Mouse (Mus musculus) myocyte (in vitro differentiated cells): ENCODE results near the gene Ccl17. TPM values are rescaled to one million over a fixed set of nuclear protein-coding genes. Genes with fewer than 3 reads are reported as not detected.
"Not testable (repeated sequence)": the region's sequence is repeated elsewhere in the genome, so short reads cannot be mapped to it uniquely, and the experiment has no call there.

Experiments used
- H3K27me3 ChIP-seq: one replicate; pipeline ENCODE4 v1.6.1; 2011; ENCODE audit not compliant: control insufficient read depth, insufficient read depth, insufficient read length
- H3K36me3 ChIP-seq: one replicate; pipeline ENCODE4 v1.6.1; 2011; ENCODE audit not compliant: control insufficient read depth, insufficient read depth
- H3K4me2 ChIP-seq: one replicate; pipeline ENCODE4 v1.6.1; 2011; ENCODE audit warnings: low read depth, control low read depth
- H3K4me3 ChIP-seq: one replicate; pipeline ENCODE4 v1.5.1; 2011; ENCODE audit warnings: mild to moderate bottlenecking, control low read depth, moderate library complexity
- H3K79me2 ChIP-seq: one replicate; pipeline ENCODE4 v1.6.1; 2011; ENCODE audit not compliant: control insufficient read depth, insufficient read depth
- H3ac ChIP-seq: one replicate; pipeline ENCODE4 v1.6.1; 2011; ENCODE audit not compliant: control insufficient read depth, insufficient read length
- CEBPB ChIP-seq: IDR thresholded peaks from 2 replicates; pipeline ENCODE4 v1.6.1; 2011; ENCODE audit warnings: mild to moderate bottlenecking, moderate library complexity; ENCODE audit not compliant: poor library complexity, insufficient read depth, severe bottlenecking
- E2F4 ChIP-seq: IDR thresholded peaks from one replicate; pipeline ENCODE4 v1.6.1; 2011; ENCODE audit warnings: mild to moderate bottlenecking, control low read depth, moderate library complexity; ENCODE audit not compliant: insufficient read depth
- MAX ChIP-seq: IDR thresholded peaks from one replicate; pipeline ENCODE4 v1.6.1; 2011; ENCODE audit warnings: low read depth, mild to moderate bottlenecking, control low read depth
- MYOD1 ChIP-seq, 3 experiments: IDR thresholded peaks; one replicate each; pipeline ENCODE4 v1.6.1; 2011; ENCODE audit warnings: control low read depth in 2 of 3, low read depth in 2 of 3, mild to moderate bottlenecking in 2 of 3, moderate library complexity in 1 of 3; ENCODE audit not compliant: insufficient read length in 2 of 3, control insufficient read depth in 1 of 3
- MYOG ChIP-seq, 3 experiments: IDR thresholded peaks; one replicate each; pipeline ENCODE4 v1.6.1; 2011; ENCODE audit warnings: control low read depth in 2 of 3, low read depth in 2 of 3, mild to moderate bottlenecking in 2 of 3; ENCODE audit not compliant: insufficient read length in 2 of 3, control insufficient read depth in 1 of 3, insufficient read depth in 1 of 3
- POLR2A ChIP-seq: IDR thresholded peaks from one replicate; pipeline ENCODE4 v1.6.1; 2011; ENCODE audit warnings: low read depth, mild to moderate bottlenecking, control low read depth, moderate library complexity; ENCODE audit not compliant: insufficient read length
- POLR2AphosphoS2 ChIP-seq: IDR thresholded peaks from one replicate; pipeline ENCODE4 v1.6.1; 2011; ENCODE audit warnings: low read depth, control low read depth; ENCODE audit not compliant: insufficient read length
- REST ChIP-seq: IDR thresholded peaks from one replicate; pipeline ENCODE4 v1.6.1; 2011; ENCODE audit warnings: mild to moderate bottlenecking, control low read depth, moderate library complexity; ENCODE audit not compliant: insufficient read depth, insufficient read length
- SRF ChIP-seq: IDR thresholded peaks from one replicate; pipeline ENCODE4 v1.6.1; 2011; ENCODE audit warnings: low read depth; ENCODE audit not compliant: control insufficient read depth, insufficient read length
- TCF12 ChIP-seq: IDR thresholded peaks from one replicate; pipeline ENCODE4 v1.6.1; 2011; ENCODE audit warnings: mild to moderate bottlenecking, control low read depth; ENCODE audit not compliant: poor library complexity, insufficient read depth, severe bottlenecking
- TCF3 ChIP-seq: IDR thresholded peaks from one replicate; pipeline ENCODE4 v1.6.1; 2011; ENCODE audit warnings: low read depth, control low read depth; ENCODE audit not compliant: insufficient read length
- USF1 ChIP-seq: IDR thresholded peaks from one replicate; pipeline ENCODE4 v1.6.1; 2011; ENCODE audit warnings: low read depth, mild to moderate bottlenecking, control low read depth, moderate library complexity
- polyA plus RNA-seq: library from polyadenylated mRNA; unstranded; fragments of >200 nt; fragmentation: generic; extraction: Trizol; gene quantifications from one replicate; pipeline ENCODE4 v1.2.1, GENCODE M21; 2012; ENCODE audit warnings: missing spikeins

Ccl17 gene
- polyA plus RNA-seq, 1 experiment: 0.48 TPM

DNA sequence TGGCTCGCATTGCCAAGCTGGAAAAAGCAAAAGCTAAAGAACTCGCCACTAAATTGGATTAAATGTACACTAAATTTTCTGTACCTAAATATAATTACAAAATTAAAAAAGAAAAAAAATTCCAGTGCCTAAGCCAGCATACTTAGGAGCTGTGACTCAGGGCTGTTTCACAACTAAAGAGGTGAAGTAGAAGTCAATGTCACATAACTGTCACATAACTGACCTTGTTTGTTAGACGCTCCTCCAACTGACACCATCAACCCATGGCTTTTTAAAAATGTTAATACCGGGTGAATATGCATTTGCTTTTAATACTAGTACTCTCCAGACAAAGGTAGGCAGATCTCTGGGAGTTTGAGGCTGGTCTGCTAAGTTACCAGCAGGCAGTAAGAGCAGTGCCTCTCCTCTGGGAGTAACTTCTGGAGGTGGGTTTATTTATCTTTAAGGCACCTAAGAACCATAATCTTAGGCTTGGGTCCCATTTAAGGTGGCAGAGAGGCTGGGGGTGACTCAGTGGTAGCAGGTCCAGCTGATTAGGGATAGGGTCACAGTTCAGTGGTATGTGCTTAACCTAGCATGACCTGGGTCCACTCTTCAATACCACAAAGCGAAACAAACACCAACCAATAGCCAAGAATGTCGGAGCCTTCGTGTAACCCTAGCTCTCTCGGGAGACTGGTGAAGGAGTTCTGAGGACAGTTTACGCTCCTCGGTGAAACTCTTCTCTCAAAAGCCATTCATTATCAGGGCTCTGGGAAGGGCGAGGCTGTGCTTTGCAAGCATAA, 26.4 kb downstream of the Ccl17 start:
- H3K4me3 ChIP-seq: peak overlapping the region; percentile 96
- peak overlapping the region; percentile 62 for H3ac ChIP-seq
- peaks cover 2% of the 10 kb centered on the region for H3K36me3 ChIP-seq
- H3K4me2 ChIP-seq: peak overlapping the region; percentile 95
- H3K79me2 ChIP-seq: peaks cover 60% of the 10 kb centered on the region
- no peak for TF ChIP-seq POLR2A
- no peak for TF ChIP-seq MYOD1 (IDR thresholded peaks at IDR 0.05; ENCODE audit: control insufficient read depth in 1 of 3, insufficient read length in 2 of 3, low read depth in 2 of 3)
- no peak for TF ChIP-seq E2F4
- TF ChIP-seq POLR2AphosphoS2: no peak
- no peak for TF ChIP-seq TCF3
- H3K27me3 ChIP-seq: no peaks in the 10 kb centered on the region

GRCm38 (mm10) chr8:94837662-94838574, 27.7 kb downstream of the Ccl17 start, which contains the start of the genes Coq9 and Ciapin1:
Coq9 (plus strand) TSS chr8:94838321.
Ciapin1 (minus strand) TSS chr8:94838358.
- no peaks in the 10 kb centered on the region for H3K27me3 ChIP-seq
- peak within 1 kb of the TSS; percentile 95 for H3K4me2 ChIP-seq
- TF ChIP-seq E2F4 (peak; percentile 52), CEBPB (no peak), MYOG (IDR thresholded peaks at IDR 0.05; ENCODE audit: control insufficient read depth in 1 of 3, insufficient read depth in 1 of 3, insufficient read length in 2 of 3, low read depth in 2 of 3) (peak in 1 of 3 experiments; percentile 50), USF1 (no peak), SRF (peak; percentile 32), POLR2AphosphoS2 (peak; percentile 90), REST (peak; percentile 64), TCF12 (no peak), TCF3 (peak; percentile 36), MAX (no peak), POLR2A (peak; percentile 94), MYOD1 (IDR thresholded peaks at IDR 0.05; ENCODE audit: control insufficient read depth in 1 of 3, insufficient read length in 2 of 3, low read depth in 2 of 3) (peak in 1 of 3 experiments; percentile 59)
- peak within 1 kb of the TSS; percentile 96 for H3K4me3 ChIP-seq
- H3K36me3 ChIP-seq: peaks cover 5% of the 10 kb centered on the region
- H3ac ChIP-seq: peak within 1 kb of the TSS; percentile 62
- H3K79me2 ChIP-seq: peaks cover 50% of the 10 kb centered on the region

- Histone ChIP-seq H3K4me3 (peak overlapping the region; percentile 96), H3K4me2 (peak overlapping the region; percentile 90), H3K79me2 (peaks cover 44% of the 10 kb centered on the region), H3ac (peak overlapping the region; percentile 62), H3K27me3 (no peaks in the 10 kb centered on the region), H3K36me3 (peaks cover 5% of the 10 kb centered on the region)
- no peak for TF ChIP-seq POLR2AphosphoS2
- TF ChIP-seq TCF3: no peak
- TF ChIP-seq USF1: no peak
- TF ChIP-seq MAX: no peak
- peak; percentile 44; the same call in 1 of the 2 replicates for TF ChIP-seq CEBPB
- no peak for TF ChIP-seq POLR2A
Measured at GRCm38 (mm10) chr8:94838600-94838999, 28.3 kb downstream of the Ccl17 start.

DNA sequence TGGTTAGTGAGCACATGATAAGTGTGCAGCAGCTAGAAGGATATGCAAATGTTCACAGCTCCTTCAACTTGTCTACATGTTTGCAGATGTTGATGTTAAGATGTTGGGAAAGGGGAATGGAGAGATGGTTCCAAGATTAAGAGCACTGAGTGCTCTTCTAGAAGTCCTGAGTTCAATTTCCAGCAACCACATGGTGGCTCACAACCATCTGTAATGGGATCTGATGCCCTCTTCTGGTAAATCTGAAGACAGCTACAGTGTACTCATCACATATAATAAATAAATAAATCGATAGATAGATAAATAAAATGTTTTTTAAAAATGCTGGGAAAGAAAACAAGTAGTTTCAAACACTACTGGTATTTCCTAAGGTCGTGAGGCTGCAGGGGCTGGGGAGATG, 30.9 kb downstream of the Ccl17 start:
- H3K36me3 ChIP-seq: peaks cover 18% of the 10 kb centered on the region
- H3K4me2 ChIP-seq: no peak overlapping the region
- no peaks in the 10 kb centered on the region for H3K27me3 ChIP-seq
- peaks cover 28% of the 10 kb centered on the region for H3K79me2 ChIP-seq
- no peak for TF ChIP-seq USF1
- no peak overlapping the region for H3ac ChIP-seq
- H3K4me3 ChIP-seq: no peak overlapping the region

GRCm38 (mm10) chr8:94850049-94850448, 39.8 kb downstream of the Ccl17 start:
- Histone ChIP-seq H3K4me3 (no peak overlapping the region), H3K4me2 (no peak overlapping the region), H3K27me3 (no peaks in the 10 kb centered on the region), H3K36me3 (peaks cover 15% of the 10 kb centered on the region), H3K79me2 (no peaks in the 10 kb centered on the region), H3ac (no peak overlapping the region)
- TF ChIP-seq USF1 (no peak), CEBPB (no peak), MYOG (IDR thresholded peaks at IDR 0.05; ENCODE audit: control insufficient read depth in 1 of 3, insufficient read depth in 1 of 3, insufficient read length in 2 of 3, low read depth in 2 of 3) (no peak), E2F4 (no peak), TCF12 (no peak), MAX (no peak), POLR2AphosphoS2 (no peak), POLR2A (no peak), SRF (no peak), TCF3 (no peak), REST (no peak)

DNA sequence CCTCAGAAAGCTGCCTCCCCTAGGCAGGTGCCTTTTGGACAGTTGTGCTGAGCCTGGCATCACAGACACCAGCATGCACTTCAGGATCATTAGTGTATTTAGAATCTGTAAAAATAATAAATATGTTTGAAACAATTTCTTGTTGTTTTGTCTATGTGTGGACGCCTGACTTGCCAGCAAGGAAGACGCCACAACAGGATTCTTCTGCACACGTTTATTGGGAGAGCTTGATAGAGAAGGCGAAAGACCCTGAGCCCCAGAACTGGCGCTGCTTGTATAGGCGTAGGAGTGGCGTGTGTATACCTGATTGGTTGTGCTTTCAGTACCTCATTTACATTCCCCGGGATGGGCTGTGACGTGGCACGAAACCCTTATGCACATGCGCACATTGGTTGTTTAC, 44.5 kb downstream of the Ccl17 start:
- peaks cover 19% of the 10 kb centered on the region for H3K79me2 ChIP-seq
- H3K4me2 ChIP-seq, H3K27me3 ChIP-seq, H3K36me3 ChIP-seq, H3ac ChIP-seq, H3K4me3 ChIP-seq: not testable (repeated sequence)
